Mouse (Mus musculus) CH12.LX (cell line): ENCODE results near the gene Zdhhc18. TPM values are rescaled to one million over a fixed set of nuclear protein-coding genes. Genes with fewer than 3 reads are reported as not detected.

Experiments used
- DNase-seq: peaks from one replicate; pipeline ENCODE4 v3.0.0-alpha.2; 2013; ENCODE audit errors: extremely low read depth
- H3K27ac ChIP-seq: 2 replicates; pipeline ENCODE4 v1.5.1; 2012; ENCODE audit warnings: low read depth, mild to moderate bottlenecking, control low read depth, moderate library complexity; ENCODE audit not compliant: insufficient read depth
- H3K27me3 ChIP-seq: replicated peaks from 2 replicates; pipeline ENCODE3; 2012; ENCODE audit warnings: inconsistent platforms
- H3K36me3 ChIP-seq, 2 experiments: replicated peaks in 1 of 2; 2 replicates each; pipeline versions ENCODE3 to v1.6.1; 2012; ENCODE audit warnings: inconsistent platforms in 1 of 2, low read length in 1 of 2, mild to moderate bottlenecking in 1 of 2, mixed read lengths in 1 of 2, moderate library complexity in 1 of 2; ENCODE audit not compliant: control insufficient read depth in 1 of 2, insufficient read depth in 1 of 2
- H3K4me1 ChIP-seq, 2 experiments: 2 replicates each; pipeline ENCODE4 v1.6.1; 2012; ENCODE audit warnings: inconsistent platforms in 1 of 2, moderate library complexity in 1 of 2; ENCODE audit not compliant: insufficient read depth in 2 of 2, control insufficient read depth in 1 of 2
- H3K4me2 ChIP-seq: 2 replicates; pipeline ENCODE4 v1.6.1; 2012; ENCODE audit warnings: low read depth, mild to moderate bottlenecking, control low read depth; ENCODE audit not compliant: poor library complexity, insufficient read depth, severe bottlenecking
- H3K4me3 ChIP-seq, 3 experiments: fragments of 150-350 bp in 1 of 3; sonication (generic) in 1 of 3; replicated peaks in 1 of 3; 2 replicates each; pipeline versions ENCODE3 to v1.5.1; 2011 to 2012; ENCODE audit warnings: low read depth in 2 of 3, low read length in 2 of 3, mild to moderate bottlenecking in 2 of 3, moderate library complexity in 2 of 3, control low read depth in 1 of 3, improper control_type of control experiment in 1 of 3, inconsistent platforms in 1 of 3, mixed read lengths in 1 of 3; ENCODE audit not compliant: poor library complexity in 1 of 3
- H3K79me2 ChIP-seq: replicated peaks from 2 replicates; pipeline ENCODE4 v1.6.1; 2012; ENCODE audit warnings: mild to moderate bottlenecking, moderate library complexity; ENCODE audit not compliant: control insufficient read depth, poor library complexity, insufficient read depth, severe bottlenecking; ENCODE audit errors: extremely low read depth
- H3K9ac ChIP-seq: 2 replicates; pipeline ENCODE4 v1.6.1; 2012; ENCODE audit warnings: low read depth, mild to moderate bottlenecking, control low read depth, moderate library complexity; ENCODE audit not compliant: insufficient read depth
- H3K9me3 ChIP-seq: replicated peaks from 2 replicates; pipeline ENCODE3; 2012; ENCODE audit warnings: low read length, inconsistent platforms, mixed read lengths
- BHLHE40 ChIP-seq: IDR thresholded peaks from 2 replicates; pipeline ENCODE4 v1.6.1; 2011; ENCODE audit warnings: mild to moderate bottlenecking, low read depth, low read length, improper control_type of control experiment
- CHD2 ChIP-seq: IDR thresholded peaks from 2 replicates; pipeline ENCODE4 v1.6.1; 2011; ENCODE audit warnings: low read length, improper control_type of control experiment
- CTCF ChIP-seq, 2 experiments: IDR thresholded peaks in 1 of 2; conservative IDR thresholded peaks in 1 of 2; 2 replicates each; pipeline ENCODE4 v1.5.1; 2011 to 2012; ENCODE audit warnings: low read depth in 2 of 2, low read length in 2 of 2, improper control_type of control experiment in 1 of 2, inconsistent platforms in 1 of 2, mild to moderate bottlenecking in 1 of 2, moderate library complexity in 1 of 2
- E2F4 ChIP-seq: IDR thresholded peaks from 2 replicates; pipeline ENCODE4 v1.6.1; 2011; ENCODE audit warnings: low read depth, low read length, improper control_type of control experiment; ENCODE audit not compliant: insufficient replicate concordance
- ELF1 ChIP-seq: IDR thresholded peaks from 2 replicates; pipeline ENCODE4 v1.6.1; 2014; ENCODE audit warnings: low read depth, mild to moderate bottlenecking, inconsistent platforms, low read length, improper control_type of control experiment
- EP300 ChIP-seq: IDR thresholded peaks from 2 replicates; pipeline ENCODE4 v1.6.1; 2011; ENCODE audit warnings: low read length, improper control_type of control experiment
- GABPA ChIP-seq: IDR thresholded peaks from 2 replicates; pipeline ENCODE4 v1.6.1; 2012; ENCODE audit warnings: low read depth, low read length, improper control_type of control experiment, inconsistent platforms; ENCODE audit not compliant: insufficient replicate concordance
- HCFC1 ChIP-seq: IDR thresholded peaks from 2 replicates; pipeline ENCODE4 v1.6.1; 2012; ENCODE audit warnings: low read depth, mild to moderate bottlenecking, inconsistent platforms, low read length, improper control_type of control experiment
- JUND ChIP-seq: conservative IDR thresholded peaks from 2 replicates; pipeline ENCODE4 v1.6.1; 2011; ENCODE audit warnings: low read depth, low read length, improper control_type of control experiment
- KAT2A ChIP-seq: IDR thresholded peaks from 2 replicates; pipeline ENCODE4 v1.6.1; 2012; ENCODE audit warnings: low read length, improper control_type of control experiment, inconsistent platforms; ENCODE audit not compliant: insufficient replicate concordance
- MAFK ChIP-seq: IDR thresholded peaks from 2 replicates; pipeline ENCODE4 v1.6.1; 2011; ENCODE audit warnings: low read length, improper control_type of control experiment; ENCODE audit not compliant: insufficient replicate concordance
- NELFE ChIP-seq: IDR thresholded peaks from 2 replicates; pipeline ENCODE4 v1.6.1; 2011; ENCODE audit warnings: low read depth, low read length, improper control_type of control experiment
- NRF1 ChIP-seq: IDR thresholded peaks from 2 replicates; pipeline ENCODE4 v1.6.1; 2014; ENCODE audit warnings: low read depth, mild to moderate bottlenecking, inconsistent platforms, low read length, improper control_type of control experiment, moderate library complexity
- PAX5 ChIP-seq: IDR thresholded peaks from 2 replicates; pipeline ENCODE4 v1.6.1; 2012; ENCODE audit warnings: low read length, inconsistent platforms, mixed read lengths
- POLR2A ChIP-seq: IDR thresholded peaks from 2 replicates; pipeline ENCODE4 v1.6.1; 2011; ENCODE audit warnings: low read depth, mild to moderate bottlenecking, improper control_type of control experiment, low read length
- POLR2AphosphoS2 ChIP-seq: IDR thresholded peaks from 2 replicates; pipeline ENCODE4 v1.6.1; 2011; ENCODE audit warnings: low read depth, low read length, improper control_type of control experiment
- RCOR1 ChIP-seq: conservative IDR thresholded peaks from 2 replicates; pipeline ENCODE4 v1.6.1; 2012; ENCODE audit warnings: low read depth, mild to moderate bottlenecking, inconsistent platforms, low read length, improper control_type of control experiment
- SIN3A ChIP-seq: IDR thresholded peaks from 2 replicates; pipeline ENCODE4 v1.6.1; 2012; ENCODE audit warnings: low read length, improper control_type of control experiment, inconsistent platforms
- SMC3 ChIP-seq: IDR thresholded peaks from 2 replicates; pipeline ENCODE4 v1.6.1; 2011; ENCODE audit warnings: low read depth, low read length, improper control_type of control experiment
- UBTF ChIP-seq: IDR thresholded peaks from 2 replicates; pipeline ENCODE4 v1.6.1; 2012; ENCODE audit warnings: low read depth, mild to moderate bottlenecking, inconsistent platforms, low read length, improper control_type of control experiment, moderate library complexity
- USF1 ChIP-seq: IDR thresholded peaks from 2 replicates; pipeline ENCODE4 v1.6.1; 2014; ENCODE audit warnings: low read depth, mild to moderate bottlenecking, inconsistent platforms, low read length, improper control_type of control experiment
- ZNF384 ChIP-seq: IDR thresholded peaks from 2 replicates; pipeline ENCODE4 v1.6.1; 2012; ENCODE audit warnings: low read depth, low read length, improper control_type of control experiment, inconsistent platforms
- dilution Hi-C: fragments of 300-500 bp; cut with MboI; formaldehyde crosslinking; loops from 2 replicates; pipeline ENCODE4 v1.14.3; 2020; ENCODE audit warnings: low sequenced_read_pairs; ENCODE audit not compliant: extremely low pct_unique_long_range_greater_than_20kb, extremely low pct_ligation_motif_present
- in situ Hi-C: fragments of 300-500 bp; cut with MboI; formaldehyde crosslinking; loops from 3 replicates; pipeline ENCODE4 v1.14.3; 2019; ENCODE audit warnings: low sequenced_read_pairs, low pct_ligation_motif_present, low pct_unique_long_range_greater_than_20kb, mixed read lengths
- polyA plus RNA-seq: library from polyadenylated mRNA; unstranded; fragments of >175 nt; gene quantifications from 2 replicates; pipeline ENCODE4 v1.2.1, GENCODE M21; 2012; ENCODE audit warnings: low read depth; ENCODE audit not compliant: insufficient read length
- total RNA-seq, 2 experiments: library from RNA; depleted of rRNA; stranded (reverse); fragments of 300-350 nt in 1 of 2; fragments of >200 nt in 1 of 2; gene quantifications; 2 replicates each; pipeline ENCODE4 v1.2.3; 2012 to 2014

The Zdhhc18 gene
- total and polyA plus RNA-seq, 3 experiments: 15.9 to 31.0 (median 24.3) TPM

DNA sequence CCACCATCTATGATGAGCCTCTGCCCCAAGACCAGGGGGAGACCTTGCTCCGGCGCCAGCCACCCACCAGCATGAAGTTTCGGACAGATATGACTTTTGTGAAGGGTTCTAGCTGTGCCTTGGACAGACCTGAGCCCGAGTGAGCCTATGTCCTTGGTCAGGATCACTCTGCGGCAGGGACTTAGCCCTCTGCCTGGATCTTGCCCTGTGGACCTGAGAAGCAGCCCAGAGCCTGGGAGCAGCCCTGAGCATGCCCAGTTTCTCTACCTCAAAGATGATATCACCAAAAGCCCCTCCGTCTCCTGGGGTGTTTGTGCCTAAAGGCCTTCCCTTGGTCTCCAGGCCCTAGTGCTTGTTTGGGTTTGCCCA is 66.3 kb downstream of the Zdhhc18 start:
- peak overlapping the region; percentile 78 to 99 (median 90) for H3K4me3 ChIP-seq
- peaks cover 6% of the 10 kb centered on the region; the same call in 1 of the 2 replicates for H3K79me2 ChIP-seq
- DNase-seq: no peak
- TF ChIP-seq MAFK (no peak), CHD2 (no peak), HCFC1 (no peak), EP300 (no peak), JUND (no peak), SIN3A (no peak), RCOR1 (no peak), ELF1 (no peak), CTCF (conservative IDR thresholded peaks at IDR 0.05 in 1 of 2, IDR thresholded peaks at IDR 0.05 in 1 of 2; ENCODE audit: low read depth in 2 of 2, low read length in 2 of 2) (no peak)
- H3K4me2 ChIP-seq: peak overlapping the region; percentile 91
- peak overlapping the region; percentile 66 for H3K27ac ChIP-seq
- peaks cover 59 to 73% of the 10 kb centered on the region in 2 experiments for H3K36me3 ChIP-seq
- H3K4me1 ChIP-seq: peaks cover 2 to 30% of the 10 kb centered on the region in 2 experiments; a peak in 3 of 4 replicates
- dilution Hi-C loops: no loop called here
- no peaks in the 10 kb centered on the region for H3K27me3 ChIP-seq
- in situ Hi-C loops: loop anchor here (25.0 kb wide), 1 partner anchor 504 kb away; the partner anchor contains the start of gene Cd52
- peak overlapping the region; percentile 88 for H3K9ac ChIP-seq
- no peaks in the 10 kb centered on the region for H3K9me3 ChIP-seq

DNA sequence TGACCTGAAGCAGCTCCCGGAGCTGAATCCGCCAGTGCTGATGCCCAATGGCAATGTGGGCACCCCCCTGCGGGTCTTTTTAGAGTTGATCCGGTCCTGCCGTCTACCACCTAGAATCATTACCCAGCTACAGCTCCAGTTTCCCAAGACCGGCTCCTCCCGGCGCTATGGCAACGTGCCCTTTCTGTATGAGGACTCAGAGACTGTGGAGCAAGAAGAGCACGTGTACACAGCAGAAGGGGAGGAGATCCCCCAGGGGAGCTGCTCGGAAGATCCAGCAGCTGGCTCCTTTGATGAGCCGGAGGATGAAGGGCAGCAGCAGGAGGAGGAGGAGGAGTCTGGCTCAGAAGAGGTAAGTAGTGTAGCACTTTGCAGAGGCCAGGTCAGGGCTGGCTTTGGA is 72.0 kb downstream of the Zdhhc18 start:
- no peak overlapping the region for H3K4me2 ChIP-seq
- H3K36me3 ChIP-seq: peaks cover 42 to 55% of the 10 kb centered on the region in 2 experiments
- TF ChIP-seq UBTF (no peak), GABPA (no peak), POLR2A (no peak), E2F4 (no peak), PAX5 (no peak), NRF1 (no peak), USF1 (no peak), ZNF384 (no peak), NELFE (no peak), SMC3 (no peak), POLR2AphosphoS2 (no peak), KAT2A (no peak), BHLHE40 (no peak)
- TF ChIP-seq, all 38 proteins: peak for 0
- 0 out of 2 replicates have a peak, but pooled peaks cover 3% of the 10 kb centered on the region for H3K79me2 ChIP-seq
- no peak overlapping the region for H3K27ac ChIP-seq
- dilution Hi-C loops (no loop called here), in situ Hi-C loops (loop anchor here (25.0 kb wide), 1 partner anchor 509 kb away; the partner anchor contains the start of gene Cd52)
- H3K27me3 ChIP-seq: no peaks in the 10 kb centered on the region
- no peak overlapping the region for H3K4me3 ChIP-seq
- no peak overlapping the region for H3K9ac ChIP-seq
- H3K9me3 ChIP-seq: no peaks in the 10 kb centered on the region
- H3K4me1 ChIP-seq: peaks cover 0 to 19% of the 10 kb centered on the region in 2 experiments
- DNase-seq: no peak
